Mouse (Mus musculus): ENCODE data around the gene Cope.

The Cope gene

GRCm38 (mm10) chr8:70309311-70309710 lies 7.0 kb downstream of the Cope start:
- DNase-seq (ENCODE audit: low spot score in 2 of 2): no peak

- DNase-seq (ENCODE audit: low spot score in 2 of 2): no peak
Observed at GRCm38 (mm10) chr8:70313399-70313798, 11.1 kb downstream of the Cope start.

- peak; percentile 80 to 89 for DNase-seq (ENCODE audit: low spot score in 2 of 2)
Observed at GRCm38 (mm10) chr8:70315624-70316510, 13.5 kb downstream of the Cope start, which contains the start of gene Cers1. Gene Cers1, plus strand, starts transcription at chr8:70315775.

GRCm38 (mm10) chr8:70316511-70317504 lies 14.5 kb downstream of the Cope start:
- DNase-seq (ENCODE audit: low spot score in 2 of 2): peak; percentile 87 to 89

- DNase-seq (ENCODE audit: low spot score in 2 of 2): no peak
Observed at GRCm38 (mm10) chr8:70317872-70318271, 15.6 kb downstream of the Cope start.

- DNase-seq (ENCODE audit: low spot score in 2 of 2): no peak
Observed at GRCm38 (mm10) chr8:70323716-70324115, 21.4 kb downstream of the Cope start.

- no peak for DNase-seq (ENCODE audit: low spot score in 2 of 2)
Observed at GRCm38 (mm10) chr8:70327512-70327911, 25.2 kb downstream of the Cope start.

GRCm38 (mm10) chr8:70329124-70329834 lies 27.0 kb downstream of the Cope start, which contains the start of gene Gdf1:
Gene Gdf1, plus strand, starts transcription at chr8:70329817.
- no peak for DNase-seq (ENCODE audit: low spot score in 2 of 2)

GRCm38 (mm10) chr8:70329835-70330740 lies 27.8 kb downstream of the Cope start:
- DNase-seq (ENCODE audit: low spot score in 2 of 2): no peak

GRCm38 (mm10) chr8:70330741-70331364 lies 28.5 kb downstream of the Cope start:
- DNase-seq (ENCODE audit: low spot score in 2 of 2): peak; percentile 64 to 74

- DNase-seq (ENCODE audit: low spot score in 2 of 2): no peak
Observed at GRCm38 (mm10) chr8:70331526-70331925, 29.2 kb downstream of the Cope start.

- peak; percentile 73 to 74 for DNase-seq (ENCODE audit: low spot score in 2 of 2)
Observed at GRCm38 (mm10) chr8:70332070-70332877, 30.0 kb downstream of the Cope start.

- DNase-seq (ENCODE audit: low spot score in 2 of 2): no peak
Observed at GRCm38 (mm10) chr8:70332878-70333202, 30.5 kb downstream of the Cope start.

GRCm38 (mm10) chr8:70338931-70339330 lies 36.6 kb downstream of the Cope start:
- DNase-seq (ENCODE audit: low spot score in 2 of 2): no peak

GRCm38 (mm10) chr8:70340659-70341058 lies 38.3 kb downstream of the Cope start:
- DNase-seq (ENCODE audit: low spot score in 2 of 2): no peak

GRCm38 (mm10) chr8:70342007-70342406 lies 39.7 kb downstream of the Cope start:
- no peak for DNase-seq (ENCODE audit: low spot score in 2 of 2)

GRCm38 (mm10) chr8:70343076-70343475 lies 40.8 kb downstream of the Cope start:
- DNase-seq (ENCODE audit: low spot score in 2 of 2): no peak

GRCm38 (mm10) chr8:70343696-70344095 lies 41.4 kb downstream of the Cope start:
- peak; percentile 44 to 65 for DNase-seq (ENCODE audit: low spot score in 2 of 2)

- DNase-seq (ENCODE audit: low spot score in 2 of 2): no peak
Observed at GRCm38 (mm10) chr8:70344279-70344678, 42.0 kb downstream of the Cope start.

Measured in right cerebral cortex, adult 2 months (tissue).